Mouse (Mus musculus): ENCODE data around the gene E030030I06Rik.
"Not testable (repeated sequence)": the region's sequence is repeated elsewhere in the genome, so short reads cannot be mapped to it uniquely, and the experiment has no call there.

The E030030I06Rik gene

GRCm38 (mm10) chr10:22149073-22149690, at the start of gene E030030I06Rik:
Gene E030030I06Rik (minus strand): TSS chr10:22149270.
- peak; percentile 60 for DNase-seq (ENCODE audit: low read depth, low spot score)

GRCm38 (mm10) chr10:22191035-22191434, 42.0 kb upstream of the E030030I06Rik start:
- not testable (repeated sequence) for DNase-seq (ENCODE audit: low read depth, low spot score)

GRCm38 (mm10) chr10:22176515-22176914, 27.4 kb upstream of the E030030I06Rik start:
- DNase-seq (ENCODE audit: low read depth, low spot score), result not testable (repeated sequence)

- DNase-seq (ENCODE audit: low read depth, low spot score), result not testable (repeated sequence)
Observed at GRCm38 (mm10) chr10:22174190-22174487, 25.1 kb upstream of the E030030I06Rik start.

- not testable (repeated sequence) for DNase-seq (ENCODE audit: low read depth, low spot score)
Observed at GRCm38 (mm10) chr10:22173335-22174189, 24.5 kb upstream of the E030030I06Rik start.

- DNase-seq (ENCODE audit: low read depth, low spot score), result not testable (repeated sequence)
Observed at GRCm38 (mm10) chr10:22172431-22173334, 23.6 kb upstream of the E030030I06Rik start.

GRCm38 (mm10) chr10:22169116-22169515, 20.0 kb upstream of the E030030I06Rik start:
- not testable (repeated sequence) for DNase-seq (ENCODE audit: low read depth, low spot score)

GRCm38 (mm10) chr10:22167061-22167460, 18.0 kb upstream of the E030030I06Rik start:
- DNase-seq (ENCODE audit: low read depth, low spot score), result not testable (repeated sequence)

GRCm38 (mm10) chr10:22166025-22166424, 17.0 kb upstream of the E030030I06Rik start:
- not testable (repeated sequence) for DNase-seq (ENCODE audit: low read depth, low spot score)

- not testable (repeated sequence) for DNase-seq (ENCODE audit: low read depth, low spot score)
Observed at GRCm38 (mm10) chr10:22165328-22166003, 16.4 kb upstream of the E030030I06Rik start.

- DNase-seq (ENCODE audit: low read depth, low spot score), result peak; percentile 71
Observed at GRCm38 (mm10) chr10:22163705-22164583, 14.9 kb upstream of the E030030I06Rik start.

GRCm38 (mm10) chr10:22163279-22163678, 14.2 kb upstream of the E030030I06Rik start:
- DNase-seq (ENCODE audit: low read depth, low spot score), result not testable (repeated sequence)

GRCm38 (mm10) chr10:22159581-22160140, 10.6 kb upstream of the E030030I06Rik start:
- DNase-seq (ENCODE audit: low read depth, low spot score), result peak; percentile 51

GRCm38 (mm10) chr10:22159131-22159561, 10.1 kb upstream of the E030030I06Rik start:
- peak; percentile 53 for DNase-seq (ENCODE audit: low read depth, low spot score)

GRCm38 (mm10) chr10:22158310-22158999, 9.4 kb upstream of the E030030I06Rik start, which contains the start of the genes Raet1e and H60b:
Gene Raet1e (plus strand): TSS chr10:22158569.
Gene H60b (plus strand): TSS chr10:22158586.
- peak; percentile 68 for DNase-seq (ENCODE audit: low read depth, low spot score)

GRCm38 (mm10) chr10:22154871-22155799, 6.1 kb upstream of the E030030I06Rik start:
- DNase-seq (ENCODE audit: low read depth, low spot score), result no peak

GRCm38 (mm10) chr10:22154127-22154526, 5.1 kb upstream of the E030030I06Rik start:
- DNase-seq (ENCODE audit: low read depth, low spot score), result not testable (repeated sequence)
